Mouse (Mus musculus) kidney, embryonic 15.5 days (tissue): Measurements from ENCODE around the gene Lamtor2. TPM values are rescaled to one million over a fixed set of nuclear protein-coding genes. Genes with fewer than 3 reads are reported as not detected.

Experiments
- ATAC-seq: fragments of 200-750 bp; cut with Nextera tagmentation; replicated peaks from 2 replicates; pipeline ENCODE4 v1.8.0; 2017; ENCODE audit warnings: moderate TSS enrichment; ENCODE audit not compliant: low FRiP score
- H3K27ac ChIP-seq: fragments of 300-500 bp; sonication (generic); 2 replicates; pipeline ENCODE4 v1.5.1; 2015; ENCODE audit warnings: mild to moderate bottlenecking, inconsistent platforms
- H3K27me3 ChIP-seq: fragments of 300-500 bp; sonication (generic); 2 replicates; pipeline ENCODE4 v1.6.1; 2015; ENCODE audit warnings: inconsistent platforms
- H3K36me3 ChIP-seq: fragments of 300-500 bp; sonication (generic); 2 replicates; pipeline ENCODE4 v1.6.1; 2015; ENCODE audit warnings: inconsistent platforms
- H3K4me1 ChIP-seq: fragments of 300-500 bp; sonication (generic); 2 replicates; pipeline ENCODE4 v1.6.1; 2015; ENCODE audit warnings: inconsistent platforms
- H3K4me2 ChIP-seq: fragments of 300-500 bp; sonication (generic); 2 replicates; pipeline ENCODE4 v1.6.1; 2015; ENCODE audit warnings: moderate library complexity, mild to moderate bottlenecking, inconsistent platforms
- H3K4me3 ChIP-seq: fragments of 300-500 bp; sonication (generic); replicated peaks from 2 replicates; pipeline ENCODE4 v1.5.1; 2015; ENCODE audit warnings: mild to moderate bottlenecking, inconsistent platforms
- H3K9ac ChIP-seq: fragments of 300-500 bp; sonication (generic); 2 replicates; pipeline ENCODE4 v1.6.1; 2015; ENCODE audit warnings: mild to moderate bottlenecking, inconsistent platforms
- H3K9me3 ChIP-seq: fragments of 300-500 bp; sonication (generic); replicated peaks from 2 replicates; pipeline ENCODE4 v1.6.1; 2016; ENCODE audit warnings: inconsistent platforms
- WGBS: fragments of 180-500 bp; shearing (Covaris S2); methylation state at CpG from one replicate; pipeline ENCODE4 v1.1.7; 2015; ENCODE audit warnings: mixed read lengths; 5-methylcytosine and 5-hydroxymethylcytosine counted together
- polyA plus RNA-seq: library from polyadenylated mRNA; unstranded; fragments of >200 nt; fragmentation: Nextera tagmentation; extraction: Ambion mirVana; gene quantifications from 2 replicates; pipeline ENCODE4 v1.2.1, GENCODE M21; 2015

Lamtor2 gene
- polyA plus RNA-seq, 1 experiment from 2014 or later = 173 TPM

- no peak overlapping the region for H3K4me3 ChIP-seq
- H3K27ac ChIP-seq = no peak overlapping the region
- no peak for ATAC-seq
- no peaks in the 10 kb centered on the region for H3K9me3 ChIP-seq
- H3K36me3 ChIP-seq = peaks cover 93% of the 10 kb centered on the region
- H3K4me1 ChIP-seq = peaks cover 41% of the 10 kb centered on the region
- no peak overlapping the region for H3K4me2 ChIP-seq
- WGBS = 90% methylated on average over 3 of the region's 3 CpGs
- no peak overlapping the region for H3K9ac ChIP-seq
- no peaks in the 10 kb centered on the region for H3K27me3 ChIP-seq
Measured at GRCm38 (mm10) chr3:88566116-88566515, 13.2 kb upstream of the Lamtor2 start.

GRCm38 (mm10) chr3:88563966-88564365 lies 11.1 kb upstream of the Lamtor2 start:
- 39% methylated on average over 7 of the region's 7 CpGs for WGBS
- peaks cover 99% of the 10 kb centered on the region for H3K36me3 ChIP-seq
- no peaks in the 10 kb centered on the region for H3K27me3 ChIP-seq
- 0 out of 2 replicates have a peak overlapping the region, but pooled peaks have one; percentile 26 for H3K9ac ChIP-seq
- H3K4me1 ChIP-seq = peaks cover 42% of the 10 kb centered on the region
- H3K9me3 ChIP-seq = no peaks in the 10 kb centered on the region
- no peak overlapping the region for H3K4me3 ChIP-seq
- H3K27ac ChIP-seq = peak overlapping the region; percentile 87
- peak overlapping the region; percentile 9; the same call in 1 of the 2 replicates for H3K4me2 ChIP-seq
- ATAC-seq = peak; percentile 81

DNA sequence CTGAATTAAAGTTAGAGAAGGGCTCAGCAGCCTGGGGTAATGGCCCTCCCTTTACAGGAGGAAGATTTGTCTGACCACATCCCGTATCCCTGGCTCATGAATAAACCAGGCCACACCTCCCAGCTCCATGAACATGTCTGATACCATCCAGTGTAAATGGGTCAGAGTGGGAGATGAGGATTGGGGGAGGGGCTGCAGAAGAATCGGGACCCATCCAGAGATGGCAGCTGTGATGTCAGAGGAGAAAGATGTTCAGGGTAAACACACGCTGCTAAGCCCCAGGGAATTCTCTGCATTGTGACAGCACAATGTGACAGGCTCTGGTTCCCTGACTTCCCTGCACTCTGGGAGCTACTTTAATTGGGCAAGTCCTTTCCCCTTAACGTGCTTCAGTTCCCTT lies 10.6 kb upstream of the Lamtor2 start:
- Histone ChIP-seq H3K9me3 (no peaks in the 10 kb centered on the region), H3K4me2 (0 out of 2 replicates have a peak overlapping the region, but pooled peaks have one; percentile 9), H3K9ac (0 out of 2 replicates have a peak overlapping the region, but pooled peaks have one; percentile 26), H3K4me1 (peaks cover 42% of the 10 kb centered on the region), H3K27me3 (no peaks in the 10 kb centered on the region), H3K27ac (peak overlapping the region; percentile 87), H3K36me3 (peaks cover 99% of the 10 kb centered on the region), H3K4me3 (no peak overlapping the region)
- 0 out of 2 replicates have a peak, but pooled peaks have one; percentile 3 for ATAC-seq
- 29% methylated on average over 4 of the region's 4 CpGs for WGBS

DNA sequence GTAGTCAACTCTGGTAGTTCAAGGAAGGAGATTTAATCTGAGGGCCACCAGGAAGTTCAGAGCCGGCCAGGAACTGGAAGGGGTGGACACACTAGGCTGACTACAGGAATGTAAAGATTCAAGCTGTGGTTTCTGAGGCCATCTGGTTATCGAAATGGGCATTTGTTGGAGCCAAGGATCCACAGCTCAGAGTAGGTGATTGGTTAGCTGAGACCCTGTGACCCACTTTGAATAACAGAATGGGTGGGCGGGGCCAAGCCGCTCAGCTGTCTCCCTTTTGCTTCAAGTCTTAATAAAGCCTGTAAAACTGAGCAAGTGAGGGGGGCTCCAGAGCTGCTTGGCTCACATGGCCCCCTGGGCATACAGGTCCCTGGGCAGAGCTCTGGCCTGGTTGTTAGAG lies 9.1 kb upstream of the Lamtor2 start:
- Histone ChIP-seq H3K27ac (peak overlapping the region; percentile 87), H3K9me3 (no peaks in the 10 kb centered on the region), H3K9ac (0 out of 2 replicates have a peak overlapping the region, but pooled peaks have one; percentile 15), H3K27me3 (no peaks in the 10 kb centered on the region), H3K4me2 (no peak overlapping the region), H3K4me3 (no peak overlapping the region), H3K4me1 (peaks cover 42% of the 10 kb centered on the region), H3K36me3 (peaks cover 99% of the 10 kb centered on the region)
- 44% methylated on average over 4 of the region's 4 CpGs for WGBS
- ATAC-seq = peak; percentile 22

DNA sequence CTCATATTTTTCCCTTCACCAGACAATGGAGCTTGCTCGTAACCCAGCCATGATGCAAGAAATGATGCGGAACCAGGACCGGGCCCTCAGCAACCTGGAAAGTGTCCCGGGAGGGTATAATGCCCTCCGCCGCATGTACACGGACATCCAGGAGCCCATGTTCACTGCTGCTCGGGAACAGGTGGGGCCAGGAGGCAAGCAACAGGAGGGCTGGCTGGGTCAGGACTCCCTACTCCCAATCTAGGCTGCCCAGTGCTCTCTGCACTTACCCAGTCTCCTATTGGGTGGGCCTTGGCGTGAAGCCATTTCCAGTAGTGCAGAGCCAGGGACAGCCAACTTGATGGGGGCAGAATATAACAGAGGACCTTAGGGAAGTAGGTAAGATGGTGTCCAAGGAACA lies 6.7 kb upstream of the Lamtor2 start:
- no peak for ATAC-seq
- H3K9ac ChIP-seq = no peak overlapping the region
- no peaks in the 10 kb centered on the region for H3K27me3 ChIP-seq
- peaks cover 52% of the 10 kb centered on the region for H3K4me1 ChIP-seq
- no peaks in the 10 kb centered on the region for H3K9me3 ChIP-seq
- no peak overlapping the region for H3K4me2 ChIP-seq
- no peak overlapping the region for H3K27ac ChIP-seq
- H3K4me3 ChIP-seq = no peak overlapping the region
- 84% methylated on average over 9 of the region's 9 CpGs for WGBS
- H3K36me3 ChIP-seq = peaks cover 92% of the 10 kb centered on the region

DNA sequence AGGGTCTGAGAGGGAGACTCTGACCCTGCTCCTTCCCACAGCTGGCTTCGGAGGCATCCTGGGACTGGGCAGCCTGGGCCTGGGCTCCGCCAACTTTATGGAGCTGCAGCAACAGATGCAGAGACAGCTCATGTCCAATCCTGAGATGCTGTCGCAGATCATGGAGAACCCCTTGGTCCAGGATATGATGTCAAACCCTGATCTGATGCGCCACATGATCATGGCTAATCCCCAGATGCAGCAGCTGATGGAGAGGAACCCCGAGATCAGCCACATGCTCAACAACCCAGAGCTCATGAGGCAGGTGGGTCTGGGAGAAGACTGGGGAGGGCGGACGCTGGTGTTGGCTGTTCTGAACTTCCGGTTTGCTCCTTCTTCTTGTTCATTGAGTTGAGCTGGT lies 3.7 kb upstream of the Lamtor2 start:
- Histone ChIP-seq H3K4me2 (no peak overlapping the region), H3K36me3 (peaks cover 63% of the 10 kb centered on the region), H3K4me3 (no peak overlapping the region), H3K27me3 (no peaks in the 10 kb centered on the region), H3K4me1 (peaks cover 33% of the 10 kb centered on the region), H3K27ac (no peak overlapping the region), H3K9me3 (no peaks in the 10 kb centered on the region), H3K9ac (no peak overlapping the region)
- ATAC-seq = no peak
- WGBS = 88% methylated on average over 8 of the region's 8 CpGs

- no peaks in the 10 kb centered on the region for H3K27me3 ChIP-seq
- no peak overlapping the region for H3K4me2 ChIP-seq
- H3K4me1 ChIP-seq = peaks cover 35% of the 10 kb centered on the region
- H3K9me3 ChIP-seq = no peaks in the 10 kb centered on the region
- no peak overlapping the region for H3K4me3 ChIP-seq
- H3K36me3 ChIP-seq = peaks cover 54% of the 10 kb centered on the region
- no peak overlapping the region for H3K27ac ChIP-seq
- WGBS = 97% methylated on average over 6 of the region's 6 CpGs
- H3K9ac ChIP-seq = no peak overlapping the region
- ATAC-seq = no peak
Measured at GRCm38 (mm10) chr3:88555731-88556130, 2.9 kb upstream of the Lamtor2 start.

GRCm38 (mm10) chr3:88555069-88555605 lies 2.3 kb upstream of the Lamtor2 start:
- Histone ChIP-seq H3K9ac (no peak overlapping the region), H3K9me3 (no peaks in the 10 kb centered on the region), H3K27ac (no peak overlapping the region), H3K27me3 (no peaks in the 10 kb centered on the region), H3K36me3 (peaks cover 48% of the 10 kb centered on the region), H3K4me3 (peak overlapping the region; percentile 94; the same call in 1 of the 2 replicates), H3K4me1 (peaks cover 35% of the 10 kb centered on the region), H3K4me2 (peak overlapping the region; percentile 84)
- 63% methylated on average over 5 of the region's 5 CpGs for WGBS
- no peak for ATAC-seq

DNA sequence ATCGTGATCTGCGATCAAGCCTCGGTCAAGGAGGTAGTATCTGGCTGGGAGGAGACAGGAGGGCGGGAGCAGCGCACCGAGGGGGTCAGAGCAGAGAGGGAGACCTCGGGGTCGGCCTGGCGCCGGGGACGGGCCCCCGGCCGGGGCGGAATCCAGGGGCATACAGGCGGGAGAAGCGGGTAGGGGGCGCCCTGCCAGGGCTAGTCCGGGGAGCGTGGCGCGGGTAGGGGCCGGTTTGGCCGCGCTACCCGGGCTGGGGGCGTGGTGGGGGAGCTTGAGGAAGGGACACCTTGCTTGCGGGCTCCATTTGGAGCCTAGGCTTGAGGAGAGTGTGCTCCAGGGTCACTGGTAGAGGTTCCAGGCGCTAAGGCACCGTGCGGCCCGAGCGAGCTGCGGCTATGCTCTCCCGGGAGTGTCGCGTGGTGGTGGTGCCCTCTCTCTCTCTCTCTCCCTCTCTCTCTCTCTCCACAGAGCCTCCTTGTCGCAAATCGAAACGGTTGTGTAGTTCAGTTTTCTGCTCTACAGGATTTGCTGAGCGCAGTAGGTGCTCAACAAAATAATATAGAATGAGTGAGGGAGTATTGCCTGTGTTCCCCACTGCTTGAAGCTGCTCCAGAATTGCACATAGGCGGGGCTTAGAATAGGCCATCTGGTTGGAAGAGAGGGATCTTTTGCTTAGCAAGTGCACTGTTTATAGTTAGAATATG lies 1.2 kb upstream of the Lamtor2 start:
- Histone ChIP-seq H3K27ac (peak overlapping the region; percentile 99), H3K9me3 (no peaks in the 10 kb centered on the region), H3K9ac (peak overlapping the region; percentile 93), H3K4me1 (peaks cover 35% of the 10 kb centered on the region), H3K4me3 (peak overlapping the region; percentile 94), H3K36me3 (peaks cover 38% of the 10 kb centered on the region), H3K4me2 (peak overlapping the region; percentile 84), H3K27me3 (no peaks in the 10 kb centered on the region)
- ATAC-seq = peak; percentile 53
- WGBS = under 1% methylated on average over 39 of the region's 41 CpGs

GRCm38 (mm10) chr3:88553525-88553879 lies 628 bp upstream of the Lamtor2 start, which contains the start of gene Ubqln4:
TSS of gene Ubqln4 (plus strand) at chr3:88553758.
- peak within 1 kb of the TSS; percentile 99 for H3K27ac ChIP-seq
- H3K9ac ChIP-seq = peak within 1 kb of the TSS; percentile 93
- no peaks in the 10 kb centered on the region for H3K9me3 ChIP-seq
- ATAC-seq = peak; percentile 91
- H3K4me2 ChIP-seq = peak within 1 kb of the TSS; percentile 84
- H3K4me1 ChIP-seq = peaks cover 36% of the 10 kb centered on the region
- under 1% methylated on average over 36 of the region's 37 CpGs for WGBS
- H3K4me3 ChIP-seq = peak within 1 kb of the TSS; percentile 94
- H3K27me3 ChIP-seq = no peaks in the 10 kb centered on the region
- H3K36me3 ChIP-seq = peaks cover 36% of the 10 kb centered on the region

- H3K4me2 ChIP-seq = peak overlapping the region; percentile 84
- peak overlapping the region; percentile 94 for H3K4me3 ChIP-seq
- H3K27me3 ChIP-seq = no peaks in the 10 kb centered on the region
- peak overlapping the region; percentile 59 for H3K9ac ChIP-seq
- no peaks in the 10 kb centered on the region for H3K9me3 ChIP-seq
- H3K27ac ChIP-seq = peak overlapping the region; percentile 99
- ATAC-seq = no peak
- H3K4me1 ChIP-seq = peaks cover 42% of the 10 kb centered on the region
- peaks cover 23% of the 10 kb centered on the region for H3K36me3 ChIP-seq
- WGBS = 20% methylated on average over 16 of the region's 16 CpGs
Measured at GRCm38 (mm10) chr3:88552082-88552645, 710 bp downstream of the Lamtor2 start.

DNA sequence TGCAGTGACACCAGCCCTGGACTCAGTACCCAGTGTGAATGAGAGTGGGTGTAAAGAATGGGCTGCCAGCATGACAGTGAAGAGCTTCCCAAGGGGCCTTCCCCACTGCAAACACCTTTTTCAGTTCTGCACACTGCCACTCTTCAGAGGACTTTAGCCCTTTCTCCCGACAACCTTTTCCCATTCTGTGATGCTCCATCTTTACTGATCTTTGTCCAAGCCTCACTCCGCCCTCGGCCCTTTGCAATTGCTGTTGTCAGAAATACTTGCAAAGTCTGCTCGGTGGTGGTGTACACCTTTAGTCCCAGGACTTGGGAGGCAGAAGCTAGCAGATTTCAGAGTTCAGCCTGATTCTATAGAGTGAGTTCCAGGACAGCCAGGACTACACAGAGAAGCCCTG lies 1.3 kb downstream of the Lamtor2 start:
- peaks cover 17% of the 10 kb centered on the region for H3K36me3 ChIP-seq
- peak overlapping the region; percentile 41; the same call in 1 of the 2 replicates for H3K27ac ChIP-seq
- H3K9ac ChIP-seq = no peak overlapping the region
- no peaks in the 10 kb centered on the region for H3K9me3 ChIP-seq
- H3K4me3 ChIP-seq = peak overlapping the region; percentile 4; the same call in 1 of the 2 replicates
- H3K27me3 ChIP-seq = no peaks in the 10 kb centered on the region
- WGBS = 75% methylated on average over 4 of the region's 4 CpGs
- peaks cover 46% of the 10 kb centered on the region for H3K4me1 ChIP-seq
- H3K4me2 ChIP-seq = peak overlapping the region; percentile 84
- ATAC-seq = no peak
